In the genomic region with DNA sequence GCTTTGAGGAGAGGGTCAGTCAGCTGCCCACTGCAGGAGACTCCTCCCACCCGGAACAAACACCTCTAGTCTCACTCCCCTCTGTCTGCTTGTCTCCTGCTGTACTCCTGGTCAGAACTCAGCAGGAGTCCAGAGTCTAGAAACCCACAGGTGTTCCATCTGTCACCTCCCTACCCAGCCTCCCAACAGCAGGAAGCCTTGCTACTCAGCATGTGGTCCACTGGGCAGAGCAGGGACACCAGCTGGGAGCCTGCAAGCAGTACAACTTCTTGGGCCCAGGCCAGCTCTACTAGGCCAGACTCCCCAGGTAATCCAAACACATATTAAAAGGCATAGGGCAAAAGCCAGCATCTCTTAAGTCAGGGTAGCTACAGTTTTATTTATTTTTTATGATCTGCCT, we compare ENCODE assay signal across 23 mouse cellular contexts. TPM values are rescaled to one million over a fixed set of nuclear protein-coding genes. Genes with fewer than 3 reads are reported as not detected.
A peak's percentile ranks its signal among the peaks of the same experiment; 100 is the strongest.
DNase-seq lines count a peak whose midpoint lies in the region; ATAC-seq lines count a peak whose summit lies in the region.
"Had no signal": no experiment of that assay in that cellular context is flagged by ENCODE, and none has a peak within 500 bp of the region (broad histone marks: within the 10 kb centered on the region; RNA-seq: fewer than 3 reads in every experiment).

No protein-coding gene starts in this region.

- no peak overlapping the region for H3K27ac ChIP-seq in intestine, embryonic 15.5 days
- H3K27ac ChIP-seq in forebrain, embryonic 15.5 days (replicated peaks): no peak overlapping the region
- H3K27ac ChIP-seq: embryonic facial prominence, embryonic 13.5 days; forebrain, embryonic 13.5 days; gastrocnemius, adult 2 months; heart, embryonic 10.5 days; left cerebral cortex, adult 2 months had no signal

- no peak overlapping the region for H3K4me2 ChIP-seq in intestine, embryonic 15.5 days (replicated peaks)
- H3K4me2 ChIP-seq in forebrain, embryonic 15.5 days (replicated peaks): no peak overlapping the region
- H3K4me2 ChIP-seq: embryonic facial prominence, embryonic 13.5 days; forebrain, embryonic 13.5 days had no signal

- H3K27me3 ChIP-seq in intestine, embryonic 15.5 days (replicated peaks): no peaks in the 10 kb centered on the region
- no peaks in the 10 kb centered on the region for H3K27me3 ChIP-seq in forebrain, embryonic 15.5 days
- H3K27me3 ChIP-seq: embryonic facial prominence, embryonic 13.5 days; forebrain, embryonic 13.5 days; Patski had no signal

- no peaks in the 10 kb centered on the region for H3K9me3 ChIP-seq in intestine, embryonic 15.5 days
- no peaks in the 10 kb centered on the region for H3K9me3 ChIP-seq in forebrain, embryonic 15.5 days
- H3K9me3 ChIP-seq: embryonic facial prominence, embryonic 13.5 days; forebrain, embryonic 13.5 days; heart, embryonic 10.5 days had no signal

- peak; percentile 13; the same call in 1 of the 2 replicates for ATAC-seq in intestine, embryonic 15.5 days
- no peak for ATAC-seq in forebrain, embryonic 15.5 days (replicated peaks)
- ATAC-seq: forebrain, embryonic 13.5 days; hindbrain, embryonic 16.5 days; Patski had no signal

- DNase-seq in heart, adult 11 months: peak; percentile 71
- no peak for DNase-seq in heart, postnatal 4 days
- peak; percentile 25 for DNase-seq in brain, adult 2 months (ENCODE audit: low read depth, low spot score)
- peak; percentile 77 to 88 for DNase-seq in kidney, postnatal 25 days
- no peak for DNase-seq in urinary bladder, postnatal 14 days (ENCODE audit: low spot score)
- DNase-seq: adrenal gland, adult 2 months; B cell, adult 2 months; embryo, embryonic 11 days; gastrocnemius, adult 2 months; lung, postnatal 4 days; midbrain, embryonic 14.5 days; right cerebral cortex, postnatal 14 days; thymus, postnatal 14 days had no signal

- H3K36me3 ChIP-seq in intestine, embryonic 15.5 days: no peaks in the 10 kb centered on the region
- H3K36me3 ChIP-seq in forebrain, embryonic 15.5 days: no peaks in the 10 kb centered on the region
- H3K36me3 ChIP-seq: embryonic facial prominence, embryonic 13.5 days; G1E; heart, embryonic 10.5 days had no signal

- no peak overlapping the region for H3K9ac ChIP-seq in intestine, embryonic 15.5 days
- H3K9ac ChIP-seq in forebrain, embryonic 15.5 days (replicated peaks): no peak overlapping the region
- H3K9ac ChIP-seq: embryonic facial prominence, embryonic 13.5 days; forebrain, embryonic 13.5 days had no signal

- peaks cover 9% of the 10 kb centered on the region; the same call in 1 of the 2 replicates for H3K4me1 ChIP-seq in intestine, embryonic 15.5 days (replicated peaks)
- H3K4me1 ChIP-seq in forebrain, embryonic 15.5 days: peaks cover 10% of the 10 kb centered on the region

- H3K4me3 ChIP-seq in intestine, embryonic 15.5 days (replicated peaks): no peak overlapping the region
- no peak overlapping the region for H3K4me3 ChIP-seq in forebrain, embryonic 15.5 days
- H3K4me3 ChIP-seq: embryonic facial prominence, embryonic 13.5 days; forebrain, embryonic 13.5 days; gastrocnemius, adult 2 months; heart, embryonic 10.5 days; left cerebral cortex, adult 2 months had no signal

- WGBS in intestine, embryonic 15.5 days: 9% methylated on average over 1 of the region's 1 CpGs
- WGBS in forebrain, embryonic 15.5 days: 26% methylated on average over 1 of the region's 1 CpGs

RNA-seq across cellular contexts. Expression of gene Anks6, which starts 3.7 kb away (rescaled TPM):
- total RNA-seq in heart, postnatal 4 days (2021): 1 to 10 TPM; 5.1 to 5.5 TPM
- polyA plus RNA-seq in intestine, embryonic 15.5 days (2015; fragmentation: Nextera tagmentation; extraction: Ambion mirVana): 2.9 TPM in 2 replicates
- 4.3 and 4.9 TPM in 2 replicates for polyA plus RNA-seq in forebrain, embryonic 15.5 days (2015; fragmentation: Nextera tagmentation; extraction: Ambion mirVana)
- total RNA-seq: CH12.LX had no signal
- polyA plus RNA-seq: G1E had no signal

RNA-seq across cellular contexts. Expression of gene Galnt12, which starts 30.8 kb away (rescaled TPM):
- total RNA-seq in heart, postnatal 4 days (2021): 1 to 10 TPM in 1 of 2 experiments, under 1 TPM in 1; 0.83 to 1.4 TPM
- polyA plus RNA-seq in intestine, embryonic 15.5 days (2015; fragmentation: Nextera tagmentation; extraction: Ambion mirVana): 21.5 and 23.7 TPM in 2 replicates
- polyA plus RNA-seq in forebrain, embryonic 15.5 days (2015; fragmentation: Nextera tagmentation; extraction: Ambion mirVana): 1.2 and 1.3 TPM in 2 replicates
- total RNA-seq: G1E had no signal
- polyA plus RNA-seq: G1E had no signal

Comparison
In these comparisons a context has a peak if more than half of its experiments do, and no peak if none do; other contexts are left out.
1. DNase-seq: peak in heart, adult 11 months (single experiment), brain, adult 2 months (single experiment) and kidney, postnatal 25 days (2 of 2); none in heart, postnatal 4 days (single experiment) and urinary bladder, postnatal 14 days (single experiment).